Comparison of ENCODE assay signal across 8 mouse cellular contexts in genomic region chr10:71344579-71345143, GRCm38 (mm10). TPM values are rescaled to one million over a fixed set of nuclear protein-coding genes. Genes with fewer than 3 reads are reported as not detected.
DNase-seq lines count a peak whose midpoint lies in the region; ATAC-seq and TF ChIP-seq lines count a peak whose summit lies in the region.

TSS of gene Cisd1 (minus strand) at chr10:71344954.

- H3K27me3 ChIP-seq in G1E (ENCODE audit: insufficient read depth, low read length): no peaks in the 10 kb centered on the region
- no peaks in the 10 kb centered on the region for H3K27me3 ChIP-seq in forebrain, postnatal 0 days (ENCODE audit: insufficient read depth, low read length)
- no peaks in the 10 kb centered on the region for H3K27me3 ChIP-seq in lung, embryonic 15.5 days

- H3K4me1 ChIP-seq in G1E (ENCODE audit: insufficient read depth, low read depth, low read length): peaks cover 70% of the 10 kb centered on the region
- peaks cover 18% of the 10 kb centered on the region for H3K4me1 ChIP-seq in forebrain, postnatal 0 days (ENCODE audit: insufficient read depth)
- H3K4me1 ChIP-seq in lung, embryonic 15.5 days: peaks cover 28% of the 10 kb centered on the region

- peak; percentile 85 for DNase-seq in G1E (ENCODE audit: low spot score)
- peak; percentile 96 to 97 for DNase-seq in cerebellum, adult 18-20 months
- peak; percentile 97 for DNase-seq in forebrain, postnatal 0 days
- peak; percentile 94 for DNase-seq in heart, postnatal 4 days
- DNase-seq in layer of hippocampus, adult 8-10 months (ENCODE audit: low spot score in 2 of 2): peak; percentile 87 to 92
- DNase-seq in ovary, adult 18-20 months (ENCODE audit: low spot score): peak; percentile 91
- DNase-seq in thymus, postnatal 0 days (ENCODE audit: low spot score): peak; percentile 96

- peak within 1 kb of the TSS; percentile 76 for H3K9ac ChIP-seq in forebrain, postnatal 0 days
- H3K9ac ChIP-seq in lung, embryonic 15.5 days: peak within 1 kb of the TSS; percentile 81

- H3K27ac ChIP-seq in forebrain, postnatal 0 days (ENCODE audit: low read depth, low read length): 0 out of 2 replicates have a peak within 1 kb of the TSS, but pooled peaks have one; percentile 46
- H3K27ac ChIP-seq in lung, embryonic 15.5 days: peak within 1 kb of the TSS; percentile 35

- H3K4me2 ChIP-seq in forebrain, postnatal 0 days (ENCODE audit: low read depth): peak within 1 kb of the TSS; percentile 68
- peak within 1 kb of the TSS; percentile 80 for H3K4me2 ChIP-seq in lung, embryonic 15.5 days

- peaks cover 27% of the 10 kb centered on the region for H3K36me3 ChIP-seq in G1E (replicated peaks)
- H3K36me3 ChIP-seq in forebrain, postnatal 0 days (ENCODE audit: insufficient read depth): no peaks in the 10 kb centered on the region
- H3K36me3 ChIP-seq in lung, embryonic 15.5 days: no peaks in the 10 kb centered on the region

- H3K4me3 ChIP-seq in G1E (ENCODE audit: low read depth, low read length): peak within 1 kb of the TSS; percentile 90
- H3K4me3 ChIP-seq in forebrain, postnatal 0 days (ENCODE audit: low read depth, low read length): peak within 1 kb of the TSS; percentile 63
- H3K4me3 ChIP-seq in lung, embryonic 15.5 days: peak within 1 kb of the TSS; percentile 74

- no peak for TF ChIP-seq CTCF in G1E (IDR thresholded peaks at IDR 0.05; ENCODE audit: low read depth, low read length)
- no peak for TF ChIP-seq CTCF in forebrain, postnatal 0 days (IDR thresholded peaks at IDR 0.05; ENCODE audit: low read depth)

- H3K9me3 ChIP-seq in G1E (replicated peaks): no peaks in the 10 kb centered on the region
- no peaks in the 10 kb centered on the region for H3K9me3 ChIP-seq in forebrain, postnatal 0 days (ENCODE audit: low read length)
- no peaks in the 10 kb centered on the region for H3K9me3 ChIP-seq in lung, embryonic 15.5 days

- WGBS in forebrain, postnatal 0 days: 2% methylated on average over 60 of the region's 60 CpGs
- WGBS in lung, embryonic 15.5 days: under 1% methylated on average over 60 of the region's 60 CpGs

- peak; percentile 36 for ATAC-seq in G1E (ENCODE audit: extremely low read depth, insufficient number of reproducible peaks, low FRiP score, poor library complexity, severe bottlenecking)
- ATAC-seq in forebrain, postnatal 0 days: peak; percentile 85
- ATAC-seq in lung, embryonic 15.5 days (ENCODE audit: borderline replicate concordance, extremely low read depth, low FRiP score, low TSS enrichment): peak; percentile 76

RNA-seq across cellular contexts. Expression of gene Cisd1, which starts in this region (rescaled TPM):
- total RNA-seq in G1E (2014; fragmentation: Nextera tagmentation): 17.7 and 22.4 TPM in 2 replicates
- total RNA-seq in G1E (2017): 33.1 and 40.3 TPM in 2 replicates
- polyA plus RNA-seq in G1E (2012): 24.8 and 30.0 TPM in 2 replicates
- 128 and 160 TPM in 2 replicates for total RNA-seq in forebrain, postnatal 0 days (2014; rRNA removed)
- 346 and 354 TPM in 2 replicates for polyA plus RNA-seq in forebrain, postnatal 0 days (2015; fragmentation: Nextera tagmentation; extraction: Ambion mirVana)
- 100 to 1,000 TPM; 178 to 194 TPM for total RNA-seq in heart, postnatal 4 days (2021)
- total RNA-seq in layer of hippocampus, adult 8-10 months (2022): 100 to 1,000 TPM; 117 to 140 (median 130) TPM
- polyA plus RNA-seq in lung, embryonic 15.5 days (2015; fragmentation: Nextera tagmentation; extraction: Ambion mirVana): 93.0 and 96.5 TPM in 2 replicates
- 143 and 149 TPM in 2 replicates for polyA plus RNA-seq in thymus, postnatal 0 days (2015; fragmentation: Nextera tagmentation; extraction: Ambion mirVana)

Comparison
In these comparisons a context has a peak if more than half of its experiments do, and no peak if none do; other contexts are left out.
1. Peak in every context shown above with its lines: DNase-seq, ATAC-seq, H3K4me3 ChIP-seq and H3K27ac ChIP-seq.